Mouse (Mus musculus) activated CD4-positive, CD25-positive, alpha-beta regulatory T cell, adult 4 months (primary cell): ENCODE measurements around the gene Fahd1. TPM values are rescaled to one million over a fixed set of nuclear protein-coding genes. Genes with fewer than 3 reads are reported as not detected.

ENCODE experiments used
- ATAC-seq: one replicate; pipeline ENCODE4 v1.8.0; 2017
- polyA plus RNA-seq, 2 experiments: library from polyadenylated mRNA; unstranded; fragments of 100-300 nt; shearing (Covaris generic); gene quantifications; one replicate each; pipeline ENCODE4 v1.2.1; 2017

The Fahd1 gene
- polyA plus RNA-seq, result 1 to 10 TPM; 1.1 to 2.9 TPM

GRCm38 (mm10) chr17:24850065-24850772 is at the start of gene Fahd1:
TSS of gene Fahd1 (minus strand) at chr17:24850364.
- ATAC-seq, result peak; percentile 99

GRCm38 (mm10) chr17:24899153-24899552 is 49.0 kb upstream of the Fahd1 start:
- no peak for ATAC-seq

GRCm38 (mm10) chr17:24898041-24898854 is 48.1 kb upstream of the Fahd1 start:
- no peak for ATAC-seq

- ATAC-seq, result no peak
Measured at GRCm38 (mm10) chr17:24897600-24897999, 47.4 kb upstream of the Fahd1 start.

- ATAC-seq, result no peak
Measured at GRCm38 (mm10) chr17:24896993-24897269, 46.8 kb upstream of the Fahd1 start.

GRCm38 (mm10) chr17:24896241-24896992 is 46.3 kb upstream of the Fahd1 start, which contains the start of gene Nme3:
TSS of gene Nme3 (plus strand) at chr17:24896500.
- ATAC-seq, result peak; percentile 42

- ATAC-seq, result no peak
Measured at GRCm38 (mm10) chr17:24895571-24896240, 45.5 kb upstream of the Fahd1 start.

GRCm38 (mm10) chr17:24894995-24895547 is 44.9 kb upstream of the Fahd1 start, which contains the start of the genes Eme2 and Mrps34:
TSS of gene Eme2 (minus strand) at chr17:24895087.
TSS of gene Mrps34 (plus strand) at chr17:24895116.
- ATAC-seq, result peak; percentile 81

- ATAC-seq, result peak; percentile 5
Measured at GRCm38 (mm10) chr17:24894061-24894994, 44.2 kb upstream of the Fahd1 start.

- ATAC-seq, result no peak
Measured at GRCm38 (mm10) chr17:24893276-24893675, 43.1 kb upstream of the Fahd1 start.

- ATAC-seq, result no peak
Measured at GRCm38 (mm10) chr17:24892785-24893184, 42.6 kb upstream of the Fahd1 start.

- no peak for ATAC-seq
Measured at GRCm38 (mm10) chr17:24891321-24891720, 41.2 kb upstream of the Fahd1 start.

- ATAC-seq, result no peak
Measured at GRCm38 (mm10) chr17:24890151-24891092, 40.3 kb upstream of the Fahd1 start.

- no peak for ATAC-seq
Measured at GRCm38 (mm10) chr17:24888862-24889261, 38.7 kb upstream of the Fahd1 start.

- peak; percentile 22 for ATAC-seq
Measured at GRCm38 (mm10) chr17:24887291-24888080, 37.3 kb upstream of the Fahd1 start.

GRCm38 (mm10) chr17:24886932-24887271 is 36.7 kb upstream of the Fahd1 start:
- no peak for ATAC-seq

GRCm38 (mm10) chr17:24886134-24886931 is 36.2 kb upstream of the Fahd1 start, which contains the start of the genes Nubp2 and Spsb3:
TSS of gene Nubp2 (minus strand) at chr17:24886349.
TSS of gene Spsb3 (plus strand) at chr17:24886643.
- ATAC-seq, result peak; percentile 95
